Mouse (Mus musculus): ENCODE results near the gene Ptprt. TPM values are rescaled to one million over a fixed set of nuclear protein-coding genes. Genes with fewer than 3 reads are reported as not detected.

The Ptprt gene
- total and polyA plus RNA-seq, 3 experiments, result not detected

GRCm38 (mm10) chr2:161561502-161561901, 1099.4 kb downstream of the Ptprt start:
- TF ChIP-seq MAZ (IDR thresholded peaks at IDR 0.05; ENCODE audit: low read depth, low read length) (no peak), ELF1 (IDR thresholded peaks at IDR 0.05; ENCODE audit: low read depth, low read length) (no peak), TAL1 (IDR thresholded peaks at IDR 0.05; ENCODE audit: low read length) (no peak), GATA1 (IDR thresholded peaks at IDR 0.05; ENCODE audit: low read depth, low read length) (no peak), BHLHE40 (IDR thresholded peaks at IDR 0.05; ENCODE audit: borderline replicate concordance, low read depth, low read length) (no peak), UBTF (IDR thresholded peaks at IDR 0.05; ENCODE audit: borderline replicate concordance, insufficient read depth, low read depth, low read length) (no peak), KAT2A (conservative IDR thresholded peaks at IDR 0.05; ENCODE audit: low read depth, low read length) (no peak), CTCF (IDR thresholded peaks at IDR 0.05 in 2 of 3, conservative IDR thresholded peaks at IDR 0.05 in 1 of 3; ENCODE audit: control insufficient read depth in 1 of 3, insufficient read depth in 1 of 3, low read depth in 2 of 3, low read length in 3 of 3, poor library complexity in 1 of 3, severe bottlenecking in 1 of 3) (no peak), NELFE (IDR thresholded peaks at IDR 0.05; ENCODE audit: low read depth, low read length) (no peak), RCOR1 (IDR thresholded peaks at IDR 0.05; ENCODE audit: low read depth, low read length) (no peak), USF2 (IDR thresholded peaks at IDR 0.05; ENCODE audit: borderline replicate concordance in 1 of 2, insufficient read depth in 1 of 2, low read depth in 1 of 2, low read length in 2 of 2) (no peak), MAFK (IDR thresholded peaks at IDR 0.05; ENCODE audit: borderline replicate concordance, low read depth, low read length) (no peak), POLR2AphosphoS5 (IDR thresholded peaks at IDR 0.05; ENCODE audit: borderline replicate concordance, low read depth, low read length) (no peak), GABPA (IDR thresholded peaks at IDR 0.05; ENCODE audit: low read depth, low read length) (no peak), JUND (IDR thresholded peaks at IDR 0.05; ENCODE audit: low read depth, low read length) (no peak)
- H3K9ac ChIP-seq (ENCODE audit: control insufficient read depth, low read depth, low read length, poor library complexity, severe bottlenecking), result no peak overlapping the region
- H3K36me3 ChIP-seq (ENCODE audit: control insufficient read depth in 1 of 2, insufficient read depth in 2 of 2, low read length in 2 of 2), result no peaks in the 10 kb centered on the region
- H3K4me3 ChIP-seq (ENCODE audit: control insufficient read depth in 1 of 2, insufficient read depth in 1 of 2, low read depth in 2 of 2, low read length in 2 of 2), result no peak overlapping the region
- no peaks in the 10 kb centered on the region for H3K27me3 ChIP-seq (ENCODE audit: control insufficient read depth in 1 of 2, insufficient read depth in 2 of 2, low read length in 2 of 2)
- H3K4me1 ChIP-seq (ENCODE audit: control insufficient read depth in 1 of 2, insufficient read depth in 2 of 2, low read length in 2 of 2), result no peaks in the 10 kb centered on the region
- no peaks in the 10 kb centered on the region for H3K79me2 ChIP-seq (ENCODE audit: control insufficient read depth, insufficient read depth, low read length, poor library complexity)
- H3K9me3 ChIP-seq (replicated peaks; ENCODE audit: insufficient read depth, low read length), result no peaks in the 10 kb centered on the region
- no peak for DNase-seq (ENCODE audit: low read depth, low spot score)
- no peak overlapping the region for H3K27ac ChIP-seq (ENCODE audit: control insufficient read depth, low read depth, low read length)

GRCm38 (mm10) chr2:161557874-161558273, 1103.1 kb downstream of the Ptprt start:
- no peak overlapping the region for H3K27ac ChIP-seq (ENCODE audit: control insufficient read depth, low read depth, low read length)
- no peaks in the 10 kb centered on the region for H3K27me3 ChIP-seq (ENCODE audit: control insufficient read depth in 1 of 2, insufficient read depth in 2 of 2, low read length in 2 of 2)
- H3K4me1 ChIP-seq (ENCODE audit: control insufficient read depth in 1 of 2, insufficient read depth in 2 of 2, low read length in 2 of 2), result no peaks in the 10 kb centered on the region
- no peak for DNase-seq (ENCODE audit: low read depth, low spot score)
- no peak overlapping the region for H3K9ac ChIP-seq (ENCODE audit: control insufficient read depth, low read depth, low read length, poor library complexity, severe bottlenecking)
- H3K36me3 ChIP-seq (ENCODE audit: control insufficient read depth in 1 of 2, insufficient read depth in 2 of 2, low read length in 2 of 2), result no peaks in the 10 kb centered on the region
- H3K79me2 ChIP-seq (ENCODE audit: control insufficient read depth, insufficient read depth, low read length, poor library complexity), result no peaks in the 10 kb centered on the region
- TF ChIP-seq TCF12 (IDR thresholded peaks at IDR 0.05; ENCODE audit: low read depth, low read length), result no peak
- TF ChIP-seq POLR2A (IDR thresholded peaks at IDR 0.05; ENCODE audit: control insufficient read depth in 1 of 2, insufficient read depth in 1 of 2, low read depth in 1 of 2, low read length in 2 of 2, poor library complexity in 1 of 2), result no peak
- TF ChIP-seq MAX (IDR thresholded peaks at IDR 0.05; ENCODE audit: low read length), result no peak
- no peak overlapping the region for H3K4me3 ChIP-seq (ENCODE audit: control insufficient read depth in 1 of 2, insufficient read depth in 1 of 2, low read depth in 2 of 2, low read length in 2 of 2)
- H3K9me3 ChIP-seq (replicated peaks; ENCODE audit: insufficient read depth, low read length), result no peaks in the 10 kb centered on the region
